Mouse (Mus musculus) large intestine, adult 2 months (tissue): ENCODE measurements around the gene Dedd. TPM values are rescaled to one million over a fixed set of nuclear protein-coding genes. Genes with fewer than 3 reads are reported as not detected.

Experiments
- polyA plus RNA-seq: library from polyadenylated mRNA; depleted of rRNA; stranded (reverse); fragments of >200 nt; gene quantifications from 2 replicates; pipeline ENCODE4 v1.2.3, GENCODE M21; 2012; rRNA removed

Dedd gene
- polyA plus RNA-seq, 1 experiment, result 44.3 TPM

Other genes starting within 250 kb of the Dedd start
- gene Cfap126, start 215.2 kb upstream of the Dedd start, polyA plus RNA-seq, result 1.8 and 2.0 TPM in 2 replicates
- 308 and 341 TPM in 2 replicates for gene Sdhc, start 178.5 kb upstream of the Dedd start, polyA plus RNA-seq
- gene Mpz, start 178.4 kb upstream of the Dedd start, polyA plus RNA-seq, result 0.29 and 0.30 TPM in 2 replicates
- gene Pcp4l1, start 132.9 kb upstream of the Dedd start, polyA plus RNA-seq, result 23.6 and 25.2 TPM in 2 replicates
- 3.8 and 22.7 TPM in 2 replicates for gene Nr1i3, start 115.2 kb upstream of the Dedd start, polyA plus RNA-seq
- 23.1 and 24.0 TPM in 2 replicates for gene Tomm40l, start 106.6 kb upstream of the Dedd start, polyA plus RNA-seq
- 0.50 and 1.9 TPM in 2 replicates for gene Apoa2, start 104.1 kb upstream of the Dedd start, polyA plus RNA-seq
- gene Fcer1g, start 94.8 kb upstream of the Dedd start, polyA plus RNA-seq, result 56.2 and 58.5 TPM in 2 replicates
- 1.1 and 2.5 TPM in 2 replicates for gene Adamts4, start 78.7 kb upstream of the Dedd start, polyA plus RNA-seq
- gene Ndufs2, start 77.8 kb upstream of the Dedd start, polyA plus RNA-seq, result 167 and 181 TPM in 2 replicates
- 70.3 and 80.0 TPM in 2 replicates for gene B4galt3, start 58.8 kb upstream of the Dedd start, polyA plus RNA-seq
- 21.9 and 34.8 TPM in 2 replicates for gene Ppox, start 48.0 kb upstream of the Dedd start, polyA plus RNA-seq
- gene Usp21, start 41.2 kb upstream of the Dedd start, polyA plus RNA-seq, result 30.0 and 36.4 TPM in 2 replicates
- 34.5 and 35.8 TPM in 2 replicates for gene Ufc1, start 34.1 kb upstream of the Dedd start, polyA plus RNA-seq
- gene Nit1, start 16.5 kb downstream of the Dedd start, polyA plus RNA-seq, result 46.5 and 54.7 TPM in 2 replicates
- 10.3 and 11.7 TPM in 2 replicates for gene Pfdn2, start 16.5 kb downstream of the Dedd start, polyA plus RNA-seq
- gene Klhdc9, start 31.7 kb downstream of the Dedd start, polyA plus RNA-seq, result 0.14 and 0.18 TPM in 2 replicates
- gene Nectin4, start 41.0 kb downstream of the Dedd start, polyA plus RNA-seq, result 0.51 and 0.59 TPM in 2 replicates
- 7.0 and 10.2 TPM in 2 replicates for gene Arhgap30, start 59.8 kb downstream of the Dedd start, polyA plus RNA-seq
- gene Usf1, start 82.2 kb downstream of the Dedd start, polyA plus RNA-seq, result 80.1 and 86.0 TPM in 2 replicates
- gene Tstd1, start 89.7 kb downstream of the Dedd start, polyA plus RNA-seq, result 77.2 and 98.1 TPM in 2 replicates
- 160 and 191 TPM in 2 replicates for gene F11r, start 108.4 kb downstream of the Dedd start, polyA plus RNA-seq
- gene Alyref2, start 174.3 kb downstream of the Dedd start, polyA plus RNA-seq, result 3.8 and 5.1 TPM in 2 replicates
- gene Itln1, start 206.1 kb downstream of the Dedd start, polyA plus RNA-seq, result 2,801 and 3,610 TPM in 2 replicates
- 2.4 and 3.4 TPM in 2 replicates for gene Cd244a, start 230.0 kb downstream of the Dedd start, polyA plus RNA-seq